Mouse (Mus musculus) layer of hippocampus, adult 18-20 months (tissue): ENCODE data around the gene Slc2a13. TPM values are rescaled to one million over a fixed set of nuclear protein-coding genes. Genes with fewer than 3 reads are reported as not detected.

Source experiments
- DNase-seq, 2 experiments: peaks; one replicate each; pipeline ENCODE4 v3.0.0; 2022; ENCODE audit warnings: low spot score in 2 of 2
- long read RNA-seq: library from polyadenylated mRNA; stranded (forward); transcript quantifications from one replicate; pipeline ENCODE4 v2.0.0, GENCODE M21; 2021
- total RNA-seq, 2 experiments: library from RNA; stranded (reverse); gene quantifications; 2 replicates each; pipeline ENCODE4 v1.2.3; 2021

The Slc2a13 gene
- total RNA-seq, result 10 to 100 TPM; 63.9 to 72.3 TPM
- long read RNA-seq, full-length matches to known transcripts, result 48 of 56 reads
- long read RNA-seq, partial matches to known transcripts, result 3 of 56 reads
- long read RNA-seq, other reads (novel, unspliced or antisense), result 5 of 56 reads

DNA sequence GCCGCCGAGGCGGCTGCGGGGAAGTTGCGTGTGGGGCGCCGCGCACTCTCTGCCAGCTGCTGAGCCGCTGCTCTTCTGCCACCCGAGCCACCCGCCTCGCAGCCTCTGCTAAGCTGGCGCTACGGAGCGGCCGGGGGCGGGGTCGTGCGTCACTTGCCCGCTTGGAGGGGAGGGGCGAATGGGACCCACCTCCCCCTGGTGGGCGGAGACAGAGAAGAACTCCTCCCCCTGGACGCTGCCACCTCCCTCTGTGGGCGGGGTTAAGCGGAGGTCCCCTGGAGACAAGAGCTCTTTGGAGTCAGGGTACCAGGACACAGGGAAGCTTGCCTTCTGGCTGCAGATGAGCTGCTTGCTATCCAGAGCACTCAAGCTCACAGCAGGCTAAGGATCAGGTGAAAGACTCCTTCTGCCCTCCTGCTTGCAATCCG, at the start of gene Slc2a13:
Gene Slc2a13, minus strand, starts transcription at position 151 of the 428 bp plus-strand sequence.
- peak; percentile 82 to 92 for DNase-seq

DNA sequence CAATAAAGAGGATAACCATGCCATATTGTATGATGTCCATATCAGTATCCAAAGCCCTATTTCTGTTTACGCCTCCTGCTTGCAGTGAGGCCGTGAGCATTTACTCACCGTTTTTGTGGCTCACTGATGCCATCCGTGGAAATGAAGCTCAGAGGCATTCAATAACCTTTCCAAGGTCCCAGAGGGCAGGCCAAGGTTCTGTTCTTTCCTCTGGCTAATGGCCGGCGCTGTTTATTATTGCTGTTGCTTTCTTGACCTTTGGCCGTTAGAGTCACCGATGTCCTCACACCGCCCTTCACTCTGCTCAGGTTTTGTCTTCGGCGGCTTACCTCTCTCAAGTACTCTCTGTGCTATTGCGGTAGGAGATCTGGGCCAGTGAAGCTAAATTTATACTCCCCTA, 43.0 kb upstream of the Slc2a13 start:
- no peak for DNase-seq

DNA sequence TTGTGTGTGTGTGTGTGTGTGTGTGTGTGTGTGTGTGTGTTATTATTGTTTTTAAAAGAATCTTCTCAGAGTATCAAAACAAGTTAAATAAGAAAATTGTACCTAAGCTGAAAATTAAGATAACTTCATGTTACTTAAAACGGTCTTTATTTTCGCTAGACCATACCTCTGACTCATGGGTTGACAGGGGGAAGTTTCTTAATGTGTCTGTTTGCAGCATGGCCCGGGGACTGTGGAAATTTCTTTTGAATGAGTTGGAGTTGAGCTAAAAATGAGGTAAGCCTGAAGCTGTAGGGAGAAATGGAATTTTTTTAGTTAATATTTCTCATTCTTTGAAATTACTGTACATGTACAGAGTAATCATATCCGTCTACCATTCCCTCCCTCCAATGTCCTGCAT, 42.5 kb upstream of the Slc2a13 start:
- DNase-seq, result no peak

DNA sequence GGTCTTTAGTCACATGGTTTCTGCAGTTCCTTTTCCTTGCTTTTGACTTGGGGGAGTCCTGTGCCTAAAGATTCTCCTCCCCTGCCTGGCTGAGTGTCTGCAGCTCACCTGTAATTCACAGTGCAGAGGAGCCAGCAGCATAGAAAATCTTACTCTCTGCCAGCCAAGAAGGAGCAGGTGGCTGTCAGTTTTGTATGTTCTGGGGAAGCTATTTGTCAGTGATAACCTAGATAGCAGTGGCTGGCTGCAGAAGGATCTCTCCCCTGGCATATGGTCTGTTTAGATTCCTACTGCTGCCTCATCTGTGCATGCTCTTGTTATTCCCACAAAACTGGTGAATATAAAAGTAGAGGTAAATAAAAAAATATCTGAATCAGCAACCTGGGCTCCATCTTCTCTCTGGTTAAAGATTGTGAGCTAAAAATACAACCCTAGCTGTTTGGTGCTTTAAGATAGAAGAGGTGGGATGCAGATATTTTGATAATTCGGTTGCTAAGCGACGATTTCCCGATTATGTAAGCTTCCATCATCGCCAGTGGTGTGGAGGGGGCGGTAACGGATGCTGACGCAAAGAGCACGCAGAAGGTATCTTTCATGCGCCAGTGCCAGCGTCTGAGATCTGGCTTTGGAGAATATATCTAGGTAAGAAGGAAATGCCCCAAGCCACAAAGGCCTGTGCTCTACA, 41.1 kb upstream of the Slc2a13 start:
- DNase-seq, result peak; percentile 73 to 90

DNA sequence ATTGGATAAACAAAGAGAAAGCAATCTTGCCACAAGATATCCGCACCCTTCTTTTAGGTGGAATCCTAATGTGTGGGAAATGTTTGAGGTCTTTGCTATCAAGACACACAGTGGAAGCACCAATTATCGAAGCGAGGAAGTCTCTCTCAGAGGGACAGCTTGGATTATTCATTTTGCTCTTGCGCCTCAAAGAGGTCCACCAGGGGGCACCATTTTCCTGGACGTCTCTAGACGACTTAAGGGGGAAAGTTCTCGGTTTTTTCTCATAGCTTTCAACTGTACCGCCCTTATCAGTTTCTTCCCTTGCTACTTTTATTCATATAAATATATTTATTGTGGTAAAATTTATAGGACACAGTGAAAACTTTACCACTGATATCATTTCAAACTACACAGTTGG, 36.7 kb upstream of the Slc2a13 start:
- DNase-seq, result peak; percentile 24 to 68

DNA sequence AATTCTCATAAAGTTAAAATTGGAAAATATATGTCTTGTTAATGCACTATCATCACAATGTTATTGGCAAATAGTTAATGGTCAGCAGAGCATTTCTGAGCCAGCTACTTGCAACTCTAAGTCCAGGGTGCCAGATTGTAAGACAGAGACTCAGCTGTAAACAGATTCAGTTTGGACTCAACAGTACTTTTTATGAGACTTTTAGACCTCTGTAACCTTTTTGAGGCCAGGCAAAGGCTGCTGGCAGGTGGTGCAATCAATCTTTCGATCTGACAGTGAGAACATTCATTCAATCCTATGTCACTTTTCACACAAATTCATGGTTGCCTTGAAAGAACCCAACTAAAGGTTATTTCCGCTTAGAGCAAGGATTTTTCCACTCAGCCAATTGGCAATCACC, 35.8 kb upstream of the Slc2a13 start:
- no peak for DNase-seq

DNA sequence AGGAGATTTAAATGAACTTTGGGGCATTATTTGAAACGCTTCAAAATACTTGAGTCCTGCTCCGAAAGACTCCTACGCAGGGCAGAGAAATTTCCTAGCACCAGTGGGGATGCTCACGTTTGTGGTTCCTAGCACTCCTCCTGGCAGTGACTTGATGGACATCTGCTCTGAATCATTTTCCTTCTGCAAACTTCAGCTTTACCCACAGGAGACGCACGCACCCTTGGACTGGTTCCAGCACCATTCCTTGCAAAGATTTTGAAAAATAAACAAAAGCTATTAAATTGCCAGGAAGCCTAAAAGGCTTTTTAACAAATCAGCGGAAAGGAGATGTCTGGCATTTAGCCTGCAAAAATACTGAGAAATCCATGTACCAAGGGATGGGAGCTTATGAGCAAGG, 28.1 kb upstream of the Slc2a13 start:
- DNase-seq, result peak; percentile 55 to 56

DNA sequence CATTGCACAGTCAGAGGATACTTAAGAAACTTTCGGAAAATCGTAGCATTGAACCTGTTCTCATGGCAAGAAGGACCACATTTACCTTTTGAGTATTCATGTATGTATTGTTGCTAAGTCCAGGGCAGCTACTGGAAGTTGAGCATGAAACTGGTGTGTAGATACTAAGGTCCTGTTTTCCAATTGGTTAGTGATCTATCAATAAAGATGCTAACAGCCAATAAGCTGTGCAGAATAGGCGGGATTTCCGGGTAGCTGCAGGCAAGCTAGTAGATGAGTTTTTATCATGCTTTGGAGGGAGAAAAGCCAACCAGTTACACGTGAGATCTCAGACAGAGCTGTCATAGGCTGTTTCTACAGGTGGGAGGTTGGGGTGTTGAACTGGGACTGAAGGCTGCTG, 24.2 kb upstream of the Slc2a13 start:
- no peak for DNase-seq

DNA sequence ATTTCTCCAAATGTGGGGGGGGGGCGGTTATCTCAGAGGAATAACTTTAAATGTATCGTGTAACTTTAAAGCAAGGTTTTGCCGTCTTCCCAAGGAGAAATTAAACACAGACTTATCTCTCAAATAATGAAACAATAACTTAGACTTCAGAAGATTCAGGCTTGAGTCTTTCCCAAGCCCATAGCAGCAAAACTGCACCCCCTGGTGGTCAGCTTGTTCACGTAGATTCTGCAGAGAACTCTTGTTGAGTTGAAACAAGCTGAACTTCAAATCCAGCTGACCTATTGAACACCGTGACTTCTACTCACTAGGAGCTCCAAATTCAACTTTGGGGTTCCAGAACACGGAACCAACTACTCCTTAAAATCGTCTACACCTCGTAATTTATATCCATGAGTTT, 1.4 kb upstream of the Slc2a13 start:
- DNase-seq, result peak; percentile 72 to 92

DNA sequence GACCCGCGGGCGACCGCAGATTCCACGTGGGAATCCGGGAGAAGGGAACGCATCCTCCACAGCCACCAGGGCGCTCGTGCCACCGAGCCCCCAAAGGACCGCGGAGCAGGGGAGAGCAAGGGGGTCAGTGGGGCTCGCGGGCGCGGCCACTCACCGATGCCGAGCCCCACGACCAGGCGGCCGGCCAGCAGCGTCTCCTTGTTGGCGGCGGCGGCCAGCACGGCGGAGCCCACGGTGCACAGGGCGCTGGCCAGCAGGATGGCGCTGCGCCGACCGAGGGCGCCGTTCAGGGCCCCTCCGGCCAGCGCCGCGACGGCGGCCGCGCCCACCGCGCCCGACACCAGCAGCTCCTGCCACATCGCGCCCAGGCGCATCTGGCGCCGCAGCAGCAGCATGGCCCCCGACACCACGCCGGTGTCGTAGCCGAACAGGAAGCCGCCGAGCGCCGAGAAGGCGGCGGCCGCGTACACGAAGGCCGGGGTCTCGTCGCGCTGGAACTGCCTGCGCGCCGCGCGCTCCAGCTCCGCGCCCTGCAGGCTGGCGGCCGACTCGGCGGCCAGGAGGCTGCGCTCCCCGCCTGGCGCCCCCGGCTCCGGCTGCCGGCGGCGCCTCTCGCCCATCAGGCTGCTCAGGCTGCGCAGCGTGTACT, 516 bp downstream of the Slc2a13 start:
- DNase-seq, result no peak

DNA sequence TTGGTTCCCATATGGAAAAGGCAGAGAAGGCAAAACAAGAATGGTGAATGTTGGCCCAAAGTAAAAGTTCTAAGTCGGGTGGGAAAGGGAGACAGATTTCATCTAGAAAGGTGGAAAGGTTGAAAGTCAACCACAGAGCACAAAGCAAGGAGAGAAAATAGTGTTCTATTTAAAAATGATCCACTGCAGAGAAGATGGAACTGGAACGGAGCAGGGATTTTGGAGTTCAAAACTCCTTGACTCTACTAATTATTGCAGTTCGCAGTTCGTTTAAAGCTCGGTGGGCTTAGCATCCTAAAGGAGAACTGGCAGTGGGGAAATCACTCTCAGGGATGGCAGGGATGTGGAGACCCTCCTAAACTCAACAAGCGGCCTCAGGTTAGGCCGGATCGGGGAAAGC, 1.1 kb downstream of the Slc2a13 start:
- no peak for DNase-seq

DNA sequence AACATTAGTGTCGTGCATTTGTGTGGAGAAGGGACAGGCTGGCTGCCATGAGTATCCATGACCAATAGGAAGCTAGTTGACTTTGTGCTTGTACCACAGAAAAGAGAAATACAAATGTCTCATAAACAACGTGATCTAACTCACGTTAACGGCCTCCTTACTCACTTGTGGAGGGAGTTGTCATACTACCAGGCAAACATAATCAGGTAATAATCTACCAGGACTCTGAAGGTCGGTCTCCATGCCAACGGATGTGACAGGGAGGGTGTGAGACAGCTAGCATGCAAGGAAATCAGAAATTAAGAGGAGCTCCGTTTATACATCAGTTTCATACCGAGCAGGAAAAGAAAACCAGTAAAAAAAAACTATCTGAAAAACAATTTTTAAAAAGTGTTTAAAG, 6.3 kb downstream of the Slc2a13 start:
- no peak for DNase-seq

DNA sequence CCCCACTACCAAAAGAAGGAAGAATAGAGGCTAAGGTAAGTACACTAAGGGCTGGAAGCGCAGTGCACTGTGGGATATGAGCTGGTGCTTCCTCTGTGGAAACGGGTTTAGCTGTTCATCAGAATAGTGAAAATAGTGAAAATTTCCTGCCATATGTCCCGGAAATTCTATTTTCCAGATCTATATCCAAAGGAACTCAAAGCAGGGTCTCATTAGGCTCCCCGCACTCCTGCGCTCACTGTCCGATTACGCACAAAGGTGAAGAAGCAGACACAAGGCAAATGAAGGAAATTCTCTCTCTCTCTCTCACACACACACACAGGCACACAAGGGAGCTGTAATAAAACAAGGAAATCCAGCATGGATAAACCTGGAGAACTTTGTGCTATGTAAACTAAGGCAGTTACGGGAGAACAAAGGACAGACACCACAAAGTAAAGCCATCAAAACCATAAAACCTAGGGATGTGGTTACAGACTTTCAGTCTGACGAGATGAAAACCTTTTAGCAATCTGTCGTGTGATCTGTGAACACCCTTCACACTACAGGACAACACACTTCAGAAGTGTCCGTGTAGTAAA, 7.9 kb downstream of the Slc2a13 start:
- no peak for DNase-seq

DNA sequence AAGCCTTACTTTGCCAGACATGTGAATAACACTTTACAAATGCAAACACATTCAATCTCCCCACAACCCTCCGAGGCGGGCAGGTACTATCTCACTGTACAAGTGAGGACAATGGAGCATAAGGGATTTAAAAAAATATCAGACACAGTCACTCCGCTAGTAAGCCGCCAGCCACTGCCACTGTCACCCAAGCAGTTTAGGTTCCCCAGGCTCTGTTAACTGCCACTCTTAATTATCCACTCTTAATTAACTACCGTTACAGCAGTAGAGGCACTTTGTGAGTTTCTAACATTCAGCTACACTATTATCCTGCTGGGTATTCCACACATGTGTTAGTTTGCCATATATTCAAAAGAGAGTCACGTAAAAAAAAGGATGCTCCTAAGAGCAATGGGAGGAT, 11.3 kb downstream of the Slc2a13 start:
- no peak for DNase-seq

DNA sequence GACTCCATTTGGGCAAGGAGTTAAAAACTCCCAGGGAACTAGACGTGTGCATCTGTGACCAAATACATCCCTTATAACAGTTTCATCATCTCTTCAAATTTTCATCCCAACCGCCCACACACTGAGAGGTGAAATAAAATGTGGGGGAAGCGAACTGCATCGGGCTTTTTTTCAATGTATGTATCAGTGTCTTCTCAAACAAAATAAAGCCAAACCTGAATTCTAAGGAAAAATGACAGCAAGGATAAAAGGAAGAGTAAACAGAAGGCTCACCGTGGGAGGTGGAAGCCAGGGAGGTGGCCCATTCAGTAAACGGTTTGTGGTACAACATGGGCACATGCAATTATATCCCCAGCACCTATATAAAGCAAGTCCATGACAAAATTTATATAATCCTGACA, 17.7 kb downstream of the Slc2a13 start:
- DNase-seq, result no peak

DNA sequence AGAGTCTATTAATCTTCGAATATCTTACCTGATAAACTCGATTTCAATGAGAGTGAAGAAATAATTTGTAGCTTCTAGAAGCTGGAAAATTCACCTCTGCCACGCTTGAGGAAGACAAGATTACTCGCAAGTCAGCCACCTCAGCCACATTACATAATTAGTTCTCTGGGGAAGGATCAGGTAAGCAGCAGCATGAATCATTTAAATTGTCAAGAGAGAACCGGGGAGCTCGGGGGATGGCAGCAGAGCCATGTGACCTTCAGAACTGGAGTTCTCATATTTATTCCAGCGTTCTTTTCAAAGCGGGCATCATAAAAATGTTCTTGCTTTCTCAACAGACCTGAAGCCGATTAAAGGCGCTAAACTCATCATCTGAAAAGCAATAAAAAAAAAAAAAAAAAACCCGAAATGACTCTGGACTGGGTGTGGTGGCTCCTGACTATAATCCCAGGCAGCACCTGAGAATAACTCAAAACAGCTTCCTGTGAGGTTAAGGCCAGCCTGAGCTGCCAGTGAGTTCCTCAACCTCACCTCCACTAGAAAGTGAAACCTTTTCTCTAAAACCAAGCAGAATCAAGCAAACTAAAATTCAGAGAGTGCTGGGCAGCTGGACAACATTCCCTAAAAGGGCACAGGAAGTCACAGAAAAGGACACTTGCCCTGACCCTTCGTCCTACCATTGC, 24.3 kb downstream of the Slc2a13 start:
- DNase-seq, result no peak

DNA sequence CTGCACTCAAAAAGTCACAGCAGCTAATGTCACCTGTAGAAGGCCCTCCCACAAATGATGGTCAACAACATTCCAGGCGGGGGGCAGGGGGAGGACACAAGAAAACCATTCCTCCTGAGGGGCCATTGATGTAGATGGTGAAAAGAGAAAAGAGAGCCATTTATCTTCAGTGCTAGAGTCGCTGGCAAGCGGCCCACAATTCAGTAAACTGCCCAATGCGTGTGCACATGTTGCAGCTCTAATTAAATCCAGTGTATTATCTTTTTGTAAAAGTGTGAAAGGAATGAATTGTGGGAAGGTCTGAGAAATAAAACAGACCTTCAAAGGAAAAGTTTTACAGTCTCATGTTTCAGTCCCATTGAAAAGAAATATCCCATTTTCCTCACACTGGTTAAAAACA, 28.5 kb downstream of the Slc2a13 start:
- no peak for DNase-seq

DNA sequence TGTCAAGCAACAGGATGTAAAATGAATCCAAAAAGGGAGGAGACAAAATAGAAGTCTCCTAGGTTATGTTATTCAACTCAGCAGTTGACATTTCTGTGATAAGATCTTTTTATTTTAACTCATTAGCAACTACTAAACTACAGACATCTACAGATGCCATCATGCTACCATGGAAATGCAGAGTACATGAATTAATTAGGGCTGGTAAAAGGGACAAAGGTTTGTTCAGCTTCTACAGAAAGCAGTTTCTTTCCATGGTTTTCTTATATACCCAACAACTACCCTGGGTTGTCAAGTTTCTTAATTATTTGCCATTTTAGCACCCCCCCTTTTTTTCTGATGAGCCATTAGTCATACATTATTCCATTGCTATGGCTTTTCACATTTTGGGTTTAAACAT, 34.6 kb downstream of the Slc2a13 start:
- no peak for DNase-seq

DNA sequence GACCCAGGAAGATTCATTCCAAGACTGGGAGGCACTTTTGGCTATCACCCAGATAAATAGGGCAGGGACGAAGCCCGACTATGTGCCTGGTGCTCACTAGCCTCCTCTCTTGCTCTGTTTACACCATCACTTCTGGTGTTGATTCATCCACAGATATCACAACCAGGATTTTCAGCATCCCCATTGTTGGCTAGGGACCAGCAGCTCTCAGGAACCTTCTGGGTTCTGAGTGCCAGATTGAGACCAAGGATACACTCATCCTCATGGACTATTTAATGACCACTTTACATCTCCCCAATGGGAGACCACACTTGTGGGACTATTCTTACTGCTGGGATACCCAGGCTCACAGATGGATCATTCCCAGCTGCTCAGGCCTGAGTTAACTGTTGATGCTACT, 46.2 kb downstream of the Slc2a13 start:
- no peak for DNase-seq

DNA sequence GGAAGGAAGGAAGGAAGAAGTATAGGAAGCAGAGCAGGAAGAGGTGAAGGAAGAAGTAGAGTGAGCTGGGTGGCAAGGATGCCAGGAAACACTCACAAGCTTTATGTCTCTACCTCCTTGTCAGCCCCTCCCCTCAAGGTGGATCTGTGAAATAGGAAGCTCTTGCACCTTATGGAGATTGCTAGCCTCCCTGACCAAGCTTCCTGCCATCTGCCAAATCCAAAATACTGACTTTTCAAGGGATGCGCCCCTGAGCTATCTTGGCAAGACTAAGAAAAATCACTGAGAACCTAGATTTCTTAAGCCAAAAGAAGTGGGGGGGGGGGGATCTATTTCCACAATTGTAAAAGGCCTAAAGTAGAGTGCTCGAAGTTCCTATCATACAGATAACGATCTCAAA, 46.9 kb downstream of the Slc2a13 start:
- no peak for DNase-seq

DNA sequence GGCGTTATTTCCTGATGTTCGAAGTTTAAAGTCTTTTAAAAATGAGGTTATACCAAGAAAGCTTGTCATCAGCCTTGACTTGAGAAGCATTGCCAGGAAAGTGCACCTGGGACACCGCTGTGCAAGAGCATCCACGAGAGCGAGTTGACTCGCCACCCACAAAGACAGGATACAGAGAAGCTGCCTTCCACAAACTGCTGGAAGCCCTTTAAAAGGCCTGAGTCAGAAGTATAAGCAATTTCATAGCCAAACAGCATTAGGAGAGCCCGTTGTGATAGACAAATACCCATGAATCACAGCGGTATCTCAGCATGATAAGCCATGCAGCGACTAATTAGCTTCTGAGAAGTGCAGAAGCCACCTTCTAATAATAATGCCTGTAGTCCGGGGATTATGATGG, 48.6 kb downstream of the Slc2a13 start:
- DNase-seq, result no peak

DNA sequence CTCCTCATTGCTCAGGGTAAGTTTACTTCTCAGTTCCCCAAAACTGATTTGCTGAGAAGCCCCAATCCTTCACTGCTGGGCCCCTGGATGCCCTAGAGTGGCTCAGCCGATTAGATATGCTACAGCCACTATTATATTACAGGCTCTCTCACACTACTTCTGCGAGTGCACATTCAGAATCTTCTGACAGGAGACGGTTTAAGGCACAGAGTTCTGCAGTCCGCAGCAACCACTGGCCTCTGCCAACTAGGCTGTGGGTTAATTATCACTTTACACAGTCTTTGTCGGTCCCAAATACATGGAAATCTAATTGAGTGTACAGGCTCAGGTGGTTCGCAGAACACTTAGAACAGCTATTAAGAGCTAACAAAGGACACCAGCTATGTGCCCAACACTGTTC, 69.8 kb downstream of the Slc2a13 start:
- DNase-seq, result no peak
